Mouse (Mus musculus) erythroid progenitor cell, adult 5-6 weeks (primary cell): ENCODE results near the gene Sorbs1. TPM values are rescaled to one million over a fixed set of nuclear protein-coding genes. Genes with fewer than 3 reads are reported as not detected.

ENCODE experiments used
- ATAC-seq: replicated peaks from 2 replicates; pipeline ENCODE4 v1.8.0; 2016; ENCODE audit warnings: moderate number of reproducible peaks, mild to moderate bottlenecking, moderate TSS enrichment, inconsistent platforms; ENCODE audit not compliant: poor library complexity, low FRiP score, severe bottlenecking
- total RNA-seq, 2 experiments: library from RNA; stranded (forward) in 1 of 2; stranded (reverse) in 1 of 2; fragments of 150-400 nt in 1 of 2; fragments of 186-747, 209-891 nt in 1 of 2; gene quantifications; 2 replicates each; pipeline versions ENCODE4 v1.2.3 to v1.2.4; 2015 to 2017; ENCODE audit warnings: low replicate concordance in 2 of 2

The Sorbs1 gene
- total RNA-seq, 2 experiments from 2014 or later: 106 to 167 TPM

DNA sequence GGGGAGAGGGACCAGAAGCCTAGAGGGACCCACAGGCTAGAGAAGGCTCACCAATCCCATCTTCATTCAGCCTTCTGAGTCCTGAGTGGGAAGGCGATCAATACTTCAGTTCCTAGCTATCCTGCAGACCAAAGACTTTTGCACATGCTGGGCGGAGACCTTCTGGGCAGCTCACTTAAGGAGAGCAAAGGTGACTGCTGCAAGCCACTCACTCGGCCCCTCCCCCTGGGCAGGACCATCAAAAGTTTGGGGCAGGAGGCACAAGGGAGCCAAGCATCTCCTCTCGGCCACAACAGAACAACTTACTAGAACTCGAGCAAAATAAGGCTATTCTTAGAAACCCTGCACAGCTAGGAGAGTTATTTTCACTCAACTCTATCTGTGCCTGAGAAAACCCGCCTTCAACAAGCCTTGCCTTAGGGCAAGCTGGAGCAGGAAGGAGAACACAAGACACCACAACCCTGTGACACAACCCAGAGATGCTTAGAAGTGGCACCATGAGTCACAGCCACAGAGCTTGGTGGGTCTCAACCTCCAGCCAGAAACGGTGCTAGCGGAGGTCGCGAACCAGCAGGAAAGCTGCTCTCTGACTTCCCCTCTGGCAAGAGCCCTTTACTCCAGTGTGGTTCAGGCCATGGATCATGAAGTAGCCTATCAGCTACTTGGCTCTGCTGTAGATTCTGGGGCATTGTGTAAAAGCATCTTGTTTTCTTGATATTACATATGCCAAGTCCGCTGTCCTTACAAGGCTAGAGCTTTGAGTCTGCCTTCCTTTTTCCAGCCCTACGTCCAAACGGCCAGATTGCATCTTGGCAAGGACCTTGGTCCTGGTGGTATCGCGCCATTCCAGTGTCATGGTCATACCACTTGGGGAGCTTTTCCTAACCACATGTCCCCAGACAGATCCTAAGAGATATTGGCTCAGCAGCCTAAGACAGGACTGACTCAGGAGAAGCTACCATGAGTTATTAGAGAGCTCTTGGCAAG, 156.8 kb downstream of the Sorbs1 start:
- no peak for ATAC-seq

DNA sequence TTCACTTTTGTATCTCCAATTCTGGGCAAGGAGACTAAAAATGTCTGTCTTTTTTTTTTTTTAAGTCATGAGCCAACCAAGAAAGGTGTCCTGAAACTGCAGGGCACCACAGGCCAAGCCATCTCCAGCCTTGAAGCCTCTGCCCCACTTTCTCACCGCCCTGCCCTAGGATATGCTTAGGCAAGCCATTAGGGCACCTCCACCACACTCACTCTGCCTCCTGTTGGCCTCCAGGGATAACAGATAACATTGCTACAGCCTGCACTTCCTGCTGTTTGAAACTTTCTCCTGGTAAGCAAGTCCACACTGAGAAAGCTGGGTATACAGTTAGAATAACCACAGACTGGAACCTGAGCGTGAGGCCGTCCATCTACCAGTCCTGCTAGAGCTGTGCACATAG, 158.5 kb downstream of the Sorbs1 start:
- no peak for ATAC-seq

DNA sequence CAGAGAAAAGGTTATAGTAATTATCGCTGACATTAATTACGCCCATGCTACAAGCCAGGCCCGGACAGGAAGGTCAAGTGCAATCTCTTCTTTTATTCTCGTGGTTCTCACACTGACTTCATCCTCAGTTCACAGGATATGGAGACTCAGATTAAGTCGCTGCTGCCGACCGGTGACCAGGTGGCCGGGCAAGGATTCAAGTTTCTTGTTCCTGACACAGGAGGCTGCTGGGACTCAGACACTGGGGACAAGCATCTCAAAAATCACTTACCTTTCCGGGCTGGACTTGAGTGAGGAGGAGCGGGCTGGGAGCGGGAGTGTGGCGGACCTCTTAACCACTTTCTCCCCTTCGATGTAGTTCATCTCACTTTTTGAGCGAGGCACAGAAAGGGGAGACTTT, 161.6 kb downstream of the Sorbs1 start:
- no peak for ATAC-seq

DNA sequence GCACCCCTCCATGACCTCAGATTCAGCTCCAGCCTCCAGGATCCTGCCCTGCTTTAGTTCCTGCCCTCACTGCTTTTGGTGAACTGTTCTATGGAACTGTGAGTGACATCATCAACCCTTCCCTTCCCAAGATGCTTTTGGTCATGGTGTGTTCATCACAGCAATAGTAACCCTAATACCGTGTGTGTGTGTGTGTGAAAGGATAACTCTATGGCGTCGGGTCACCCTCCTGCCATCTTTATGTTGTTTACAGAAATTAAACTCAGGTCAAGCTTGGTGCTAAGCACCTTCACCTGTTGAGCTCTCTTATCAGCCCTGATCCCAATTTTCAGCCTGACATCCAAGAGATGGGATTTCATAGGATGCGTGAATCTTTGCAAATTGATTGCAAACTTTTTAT, 162.7 kb downstream of the Sorbs1 start:
- no peak for ATAC-seq

DNA sequence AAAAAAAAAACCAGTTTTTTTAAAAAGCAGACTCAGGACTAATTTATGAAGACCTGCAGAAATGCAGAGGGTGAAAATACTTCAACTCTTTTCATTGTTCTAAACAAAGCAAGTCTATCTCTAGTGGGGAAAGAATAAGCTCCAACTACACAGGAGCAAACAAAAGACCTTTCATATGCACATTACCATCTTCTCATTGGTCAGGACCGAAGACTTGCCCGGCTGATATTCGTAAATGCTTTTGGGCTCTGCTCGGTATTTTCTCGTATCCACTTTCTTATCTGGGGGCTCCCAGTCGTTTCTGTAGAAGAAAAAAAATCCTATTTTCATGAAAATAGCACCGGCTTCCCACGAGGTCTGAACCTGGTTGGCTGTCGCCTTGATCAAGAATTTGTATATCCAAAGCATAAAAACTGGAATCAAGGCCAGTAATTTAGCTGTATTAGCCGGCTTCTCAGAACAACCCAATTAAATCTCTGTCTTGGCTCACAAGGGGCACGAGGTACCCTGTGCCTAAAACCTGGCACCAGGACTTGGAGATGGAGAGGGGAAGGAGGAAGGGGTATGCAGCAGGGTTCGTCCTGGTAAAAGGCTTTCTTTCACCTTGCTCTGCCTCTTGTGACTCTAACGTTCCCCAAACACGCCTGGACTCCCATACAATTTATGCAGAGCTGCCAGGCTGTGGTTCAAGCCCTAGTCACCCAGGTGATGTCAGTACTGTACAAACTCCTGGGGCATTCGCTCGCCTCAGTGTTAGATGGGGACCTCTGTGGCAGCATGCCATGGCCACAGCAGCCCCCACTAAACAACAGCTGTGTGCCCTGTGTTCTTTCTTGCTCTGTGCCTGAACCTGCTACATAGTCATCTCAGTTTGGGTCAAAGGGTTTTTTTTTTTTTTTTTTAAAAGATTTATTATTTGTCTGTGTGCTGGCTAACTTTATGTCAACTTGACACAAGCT, 163.6 kb downstream of the Sorbs1 start:
- ATAC-seq: no peak

DNA sequence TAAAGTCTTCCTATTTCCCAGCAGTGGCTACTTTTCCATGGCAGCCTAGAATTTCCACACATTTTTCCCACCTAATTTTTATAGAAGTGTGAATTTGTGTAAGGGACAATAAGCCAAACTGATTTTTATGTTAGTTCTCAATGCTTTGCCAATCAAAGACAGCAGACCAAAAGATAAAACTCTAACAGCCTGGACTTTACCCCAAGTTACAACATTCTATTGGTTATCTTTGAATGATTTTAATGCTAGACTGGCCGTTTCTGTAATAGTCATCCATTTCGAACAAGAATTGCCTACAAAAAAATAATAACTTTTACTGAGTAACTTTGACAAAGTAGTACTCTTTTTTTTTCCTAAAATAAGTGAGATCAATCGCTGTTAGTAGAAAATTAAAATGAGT, 164.3 kb downstream of the Sorbs1 start:
- ATAC-seq: no peak

DNA sequence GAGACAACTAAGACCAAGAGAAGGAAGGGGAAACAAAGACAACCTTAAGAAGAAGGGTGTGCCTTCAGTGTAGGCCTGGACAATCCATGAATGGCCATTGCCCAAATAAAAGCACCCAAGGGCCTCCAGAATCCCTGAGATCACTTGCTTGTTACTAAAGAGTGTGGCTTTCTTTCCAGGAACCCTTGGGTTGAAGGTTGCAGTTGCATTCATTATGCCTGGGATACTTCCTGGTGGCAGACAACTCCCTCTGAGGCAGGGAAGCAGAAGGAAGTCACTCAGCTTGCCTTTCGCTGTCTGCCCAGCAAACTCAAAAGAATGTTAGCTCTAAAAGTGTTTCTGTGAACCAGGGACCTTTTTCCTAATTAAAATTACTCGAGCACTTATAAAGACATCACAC, 164.9 kb downstream of the Sorbs1 start:
- no peak for ATAC-seq

DNA sequence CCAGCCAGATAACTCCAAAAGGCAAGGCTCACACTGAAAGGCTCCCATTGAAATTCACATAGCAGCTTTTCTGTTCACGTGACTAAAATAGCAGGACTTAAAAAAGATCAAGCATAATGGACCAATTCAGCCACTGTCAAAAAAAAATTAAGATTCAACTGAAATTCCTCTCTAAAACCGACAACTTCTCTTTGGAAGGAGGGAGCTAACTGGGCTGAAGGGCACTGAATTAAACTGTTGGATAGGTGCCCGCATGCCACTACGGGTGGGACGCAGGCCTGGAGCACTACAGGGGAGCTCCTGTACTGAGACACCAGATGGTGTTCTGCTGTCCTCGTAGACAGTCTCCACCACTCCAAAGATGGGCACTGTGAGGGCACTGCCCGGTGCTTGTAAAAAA, 165.4 kb downstream of the Sorbs1 start:
- ATAC-seq: no peak

DNA sequence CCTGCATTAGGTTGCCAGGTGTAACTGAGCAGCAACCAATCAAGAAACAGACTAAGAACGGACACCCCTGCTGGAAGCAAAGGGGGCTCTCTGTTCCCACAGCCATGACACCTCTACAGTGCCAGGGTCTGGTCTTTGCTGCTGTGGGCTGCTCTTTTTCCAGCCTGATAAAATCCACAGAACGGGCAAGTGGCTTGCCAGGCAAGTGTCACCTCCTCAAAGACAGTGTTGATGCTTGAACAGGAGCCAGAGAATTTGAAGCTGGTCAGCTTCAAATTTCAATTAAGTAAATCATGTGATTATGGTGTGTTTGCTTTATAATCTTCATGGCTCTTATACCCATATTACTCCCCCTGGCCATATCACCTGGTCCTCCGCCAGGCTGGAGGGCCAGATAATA, 166.7 kb downstream of the Sorbs1 start:
- no peak for ATAC-seq

DNA sequence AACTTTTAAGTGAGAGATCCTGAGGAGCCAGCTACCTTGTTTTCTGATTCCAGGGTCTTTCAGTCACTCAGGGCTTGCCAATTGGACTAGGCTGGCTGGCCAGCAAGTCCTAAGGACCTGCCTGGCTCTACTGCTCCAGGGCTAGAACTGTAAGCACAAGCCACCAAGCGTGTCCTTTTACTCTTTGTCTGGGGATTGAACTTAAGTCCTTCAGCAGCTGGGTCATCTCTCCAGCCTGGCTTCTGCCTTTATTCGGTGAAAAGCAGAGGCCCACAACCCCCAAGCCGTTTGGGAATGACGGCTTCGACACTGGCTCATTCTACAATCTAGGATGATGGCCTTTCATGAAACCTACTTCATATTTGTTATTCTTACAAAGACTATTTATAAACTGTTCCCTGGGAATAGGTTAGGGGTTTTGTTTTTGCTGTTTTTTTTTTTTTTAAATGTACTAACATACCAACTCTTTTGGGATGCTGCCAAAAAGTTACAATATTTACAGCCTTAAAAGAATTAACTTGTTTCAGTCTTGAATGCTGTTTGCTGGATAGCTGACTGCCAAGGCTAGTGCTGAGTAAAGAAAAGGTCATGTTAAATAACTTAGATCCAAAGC, 167.2 kb downstream of the Sorbs1 start:
- no peak for ATAC-seq

DNA sequence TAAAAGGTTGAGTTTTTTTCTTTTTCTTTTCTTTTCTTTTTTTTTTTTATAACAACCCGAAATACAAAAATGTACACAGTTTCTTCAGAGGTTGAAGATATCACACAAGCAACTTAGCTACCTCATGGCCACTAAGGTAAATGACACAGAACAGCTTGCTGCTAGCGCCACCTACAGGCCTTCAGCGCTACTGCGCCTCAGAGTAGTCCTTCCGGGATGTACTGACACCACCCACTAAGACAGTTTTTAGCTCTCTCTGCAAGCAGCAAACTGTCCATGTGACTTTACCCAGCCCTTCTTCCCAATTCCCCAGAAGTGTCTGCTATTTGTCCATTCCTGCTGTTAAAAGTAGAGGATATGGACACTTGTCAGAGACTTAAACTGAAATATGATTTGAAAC, 167.9 kb downstream of the Sorbs1 start:
- no peak; the same call in 1 of the 2 replicates for ATAC-seq

DNA sequence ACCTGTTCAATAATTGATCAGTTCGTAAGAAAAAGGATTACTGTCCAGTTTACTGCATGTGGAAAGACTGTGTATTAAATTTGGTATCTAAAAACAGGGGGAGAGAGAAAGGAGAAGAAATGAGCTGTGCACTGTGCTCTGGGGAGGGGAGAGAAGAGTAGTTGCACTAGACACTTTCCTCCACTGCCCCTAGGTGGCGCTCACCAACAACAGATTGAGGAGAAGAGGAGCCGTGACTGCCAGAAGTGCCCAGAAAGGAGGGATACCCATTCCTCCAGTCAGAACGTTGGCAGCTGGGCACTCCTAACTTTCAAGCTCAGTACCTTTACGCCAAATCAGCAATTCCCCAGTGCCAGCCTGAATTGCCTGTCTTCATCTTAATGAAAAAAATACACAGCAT, 170.6 kb downstream of the Sorbs1 start:
- peak; percentile 83 for ATAC-seq

DNA sequence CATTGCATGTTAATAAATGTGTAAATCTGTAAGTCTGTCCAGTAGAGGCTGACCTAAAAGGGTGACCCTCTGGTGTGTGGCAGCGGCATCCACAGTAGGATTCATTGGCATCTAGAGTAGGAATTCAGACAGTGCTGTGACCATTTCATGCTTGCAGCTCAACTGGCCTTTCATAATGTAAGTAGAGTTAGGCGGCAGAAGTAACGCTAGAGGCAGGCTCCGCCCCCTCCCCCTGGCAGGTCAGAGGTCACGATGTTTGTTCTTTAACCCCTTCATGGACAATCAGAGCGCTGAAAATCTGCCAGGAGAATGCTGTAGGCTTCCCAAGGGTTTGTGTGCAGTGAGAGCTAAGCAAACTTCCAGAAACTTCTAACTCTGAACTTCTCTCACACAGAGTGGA, 172.4 kb downstream of the Sorbs1 start:
- no peak for ATAC-seq

DNA sequence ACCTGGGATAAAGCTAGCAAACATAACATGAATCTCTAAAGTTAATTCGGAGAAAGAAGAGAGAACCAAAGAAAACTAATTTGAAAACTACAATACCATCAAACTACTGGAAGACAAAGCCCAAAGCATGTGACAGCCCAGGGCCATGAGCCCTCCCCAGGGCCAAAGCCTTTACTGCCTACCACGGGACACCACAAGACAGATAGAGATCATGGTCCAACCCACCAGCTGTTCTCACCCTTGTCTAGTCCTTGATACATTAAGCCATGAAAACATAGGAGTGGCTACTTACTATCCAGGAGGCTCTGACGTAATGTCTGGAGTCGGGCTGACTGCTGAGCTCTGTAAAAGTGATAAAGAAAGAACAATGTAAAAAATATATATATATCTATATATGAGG, 176.9 kb downstream of the Sorbs1 start:
- no peak for ATAC-seq

DNA sequence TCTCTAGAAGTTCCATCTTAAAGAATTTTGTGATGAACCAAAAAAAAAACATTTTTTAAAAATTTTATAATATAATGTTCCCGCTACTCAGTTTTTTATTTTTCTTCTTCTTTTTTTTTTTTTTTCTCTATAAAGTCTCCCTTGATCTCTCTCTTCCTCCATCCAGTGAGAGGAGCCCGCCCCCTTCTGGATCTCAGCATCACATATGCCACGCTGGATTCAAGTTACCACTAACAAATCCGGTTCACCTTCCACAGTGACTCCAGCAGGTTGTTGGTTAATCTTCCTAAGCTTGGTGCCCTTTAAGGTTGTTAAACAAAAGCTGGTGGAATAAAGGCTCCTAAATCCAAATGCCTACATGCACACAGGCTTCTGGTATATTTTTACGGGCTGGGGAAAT, 179.7 kb downstream of the Sorbs1 start:
- ATAC-seq: no peak

DNA sequence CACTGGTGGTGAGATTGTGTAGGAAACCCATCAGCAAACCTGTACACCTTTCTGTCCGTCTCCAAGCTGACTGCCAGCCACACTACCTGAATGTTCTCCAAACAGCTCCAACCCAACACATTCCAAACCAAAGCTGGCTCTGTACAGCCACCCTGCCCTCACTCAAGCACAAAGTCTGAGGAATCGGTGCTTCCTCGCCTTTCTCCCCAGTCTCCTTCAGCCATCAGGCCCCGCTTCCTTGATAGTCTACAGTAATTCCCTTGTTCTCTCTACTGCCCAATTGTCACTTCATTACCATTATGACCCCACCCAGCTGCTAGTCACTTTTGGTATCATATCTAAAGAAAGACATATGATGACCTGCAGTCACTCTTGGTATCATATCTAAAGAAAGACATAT, 180.5 kb downstream of the Sorbs1 start:
- ATAC-seq: no peak

DNA sequence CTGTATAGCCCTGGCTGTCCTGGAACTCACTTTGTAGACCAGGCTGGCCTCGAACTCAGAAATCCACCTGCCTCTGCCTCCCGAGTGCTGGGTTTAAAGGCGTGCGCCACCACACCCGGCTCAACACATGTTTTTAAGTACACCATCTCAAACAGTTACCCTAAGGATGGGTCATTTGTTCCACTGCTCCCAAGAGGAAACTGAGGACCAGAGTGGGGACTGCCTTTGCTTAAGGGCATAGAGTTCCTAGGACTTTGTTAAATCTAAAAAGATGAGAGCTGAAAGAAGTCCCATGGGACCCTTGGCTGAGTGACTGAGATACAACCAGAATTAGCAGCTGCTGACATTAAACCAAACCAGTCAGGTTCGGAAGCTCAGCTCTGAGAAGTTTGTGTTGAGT, 181.3 kb downstream of the Sorbs1 start:
- ATAC-seq: no peak

DNA sequence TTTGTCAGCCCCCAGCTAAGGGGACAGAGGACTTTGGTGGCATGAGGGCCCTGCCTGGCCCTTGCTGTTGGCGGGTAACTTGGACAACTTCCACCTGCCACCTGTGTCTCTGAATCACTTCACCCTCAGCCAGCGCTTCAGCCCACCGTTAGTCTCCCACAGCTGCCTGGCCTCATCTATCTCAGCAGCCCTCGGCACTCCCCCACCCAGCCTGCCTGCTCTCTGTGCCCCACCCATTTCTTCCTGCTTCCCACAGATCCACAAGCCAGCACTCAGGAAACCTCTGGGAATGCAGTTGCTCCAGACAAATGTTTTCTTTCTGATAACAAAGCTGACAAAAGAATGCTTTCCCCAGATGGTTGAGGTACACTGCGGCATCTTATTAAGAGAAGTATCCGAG, 181.7 kb downstream of the Sorbs1 start:
- no peak for ATAC-seq

DNA sequence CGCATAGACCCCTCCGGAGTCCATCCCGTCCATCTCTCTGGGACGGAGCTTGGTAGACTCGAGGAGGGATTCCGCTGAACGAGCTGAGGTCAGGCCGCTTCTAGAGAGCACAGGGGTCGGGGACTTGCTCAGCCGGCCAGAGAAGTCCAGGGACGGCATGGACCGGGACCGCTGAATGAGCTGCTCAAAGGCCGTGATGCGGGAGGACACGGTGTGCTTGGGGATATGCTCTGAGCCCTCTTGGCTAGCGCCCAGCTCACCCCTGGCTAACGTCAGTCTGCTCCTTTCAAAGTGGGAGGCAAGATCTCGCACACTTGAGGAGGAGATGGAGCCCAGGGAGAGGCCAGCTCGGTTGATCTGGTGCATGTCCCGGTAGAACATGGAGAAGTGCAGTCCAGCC, 187.5 kb downstream of the Sorbs1 start:
- no peak for ATAC-seq

DNA sequence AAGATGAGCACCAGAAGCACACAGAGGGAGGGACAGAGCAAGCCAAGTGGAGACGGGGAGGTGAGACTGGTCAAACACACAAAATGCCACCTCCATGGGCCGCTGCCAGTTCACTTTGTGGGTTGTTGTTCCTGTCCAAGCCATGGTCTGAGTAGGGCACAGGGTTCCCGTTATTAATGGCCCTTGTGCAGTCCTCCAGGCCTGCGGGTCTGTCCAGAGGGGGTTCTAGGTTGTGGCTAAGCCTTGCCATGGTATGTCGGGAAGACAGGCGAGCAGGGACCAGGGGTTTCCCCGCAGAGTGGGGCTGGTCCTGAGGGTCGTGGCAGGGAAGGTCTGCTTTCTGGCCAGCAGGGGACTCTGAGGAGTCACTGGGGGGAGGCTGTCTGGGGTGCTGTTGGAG, 188.2 kb downstream of the Sorbs1 start:
- no peak for ATAC-seq
